Mouse (Mus musculus) Muller cell, postnatal 12 days (primary cell): ENCODE data around the gene Slc8a3.
A peak's percentile ranks its signal among the peaks of the same experiment; 100 is the strongest.

Source experiments
- DNase-seq: peaks from one replicate; pipeline ENCODE4 v3.0.0-alpha.2; 2015; ENCODE audit errors: inconsistent ontology term

Gene Slc8a3

DNA sequence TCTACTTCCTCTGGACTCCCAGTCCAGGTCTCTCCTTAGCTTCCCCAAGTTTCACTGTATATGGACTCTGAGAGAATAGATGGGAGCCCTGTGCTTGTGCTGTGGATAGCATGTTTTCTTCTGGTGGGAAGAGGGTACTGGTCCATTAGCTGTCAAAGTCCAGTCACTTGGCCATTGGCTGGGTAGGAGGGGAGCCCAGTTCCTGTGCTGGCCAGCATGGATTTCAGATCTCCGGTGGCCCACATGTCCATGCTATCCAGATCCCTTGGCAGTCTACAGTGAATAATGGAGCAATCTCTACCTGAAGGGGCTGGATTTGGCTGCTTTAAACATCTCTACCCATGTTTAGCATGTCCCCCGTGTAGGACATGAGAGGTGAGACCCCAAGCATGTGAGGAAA lies 148.0 kb downstream of the Slc8a3 start:
- no peak for DNase-seq

DNA sequence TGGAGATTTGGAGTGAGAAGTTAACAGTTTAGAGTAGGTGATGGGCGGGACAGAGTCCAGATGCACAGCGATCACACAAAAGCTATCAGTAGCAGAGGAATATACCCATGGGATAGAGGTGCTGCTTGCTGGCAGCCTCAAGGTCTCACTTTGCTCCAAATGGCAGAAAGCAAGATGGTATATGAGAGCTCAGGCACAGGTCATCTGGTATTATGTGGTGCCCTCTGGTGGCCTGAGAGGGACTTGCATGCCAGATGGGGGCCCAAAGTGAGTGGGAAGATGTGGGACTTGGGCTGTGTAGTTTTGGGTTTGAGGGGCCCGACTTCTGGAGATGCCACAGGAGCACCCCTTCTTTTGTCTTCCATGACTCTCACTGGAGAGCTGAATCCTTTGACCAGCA lies 150.9 kb downstream of the Slc8a3 start:
- DNase-seq, result peak; percentile 55

- no peak for DNase-seq
Observed at GRCm38 (mm10) chr12:81175252-81175651, 157.7 kb downstream of the Slc8a3 start.

DNA sequence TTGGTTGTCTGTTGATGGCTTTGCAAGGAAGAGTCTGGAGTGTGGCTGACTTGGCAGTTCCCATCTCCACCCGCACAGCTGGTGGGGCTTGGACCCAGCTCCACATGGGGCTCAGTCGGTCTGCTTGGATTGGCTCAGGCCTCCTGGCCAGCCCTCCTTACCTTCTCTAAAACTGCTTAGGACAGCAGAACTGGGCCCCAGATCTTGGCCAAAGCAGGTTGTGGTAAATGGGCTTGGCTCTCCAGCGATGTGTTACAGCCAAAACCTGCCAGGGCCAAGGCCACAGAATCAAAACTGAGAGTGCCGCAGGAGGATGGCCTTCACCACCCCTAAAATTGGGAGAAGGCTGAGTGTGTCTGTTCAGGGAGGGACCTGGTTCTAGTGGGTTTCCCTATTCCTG lies 159.1 kb downstream of the Slc8a3 start:
- DNase-seq, result no peak

GRCm38 (mm10) chr12:81173011-81173410 lies 160.0 kb downstream of the Slc8a3 start:
- DNase-seq, result no peak

DNA sequence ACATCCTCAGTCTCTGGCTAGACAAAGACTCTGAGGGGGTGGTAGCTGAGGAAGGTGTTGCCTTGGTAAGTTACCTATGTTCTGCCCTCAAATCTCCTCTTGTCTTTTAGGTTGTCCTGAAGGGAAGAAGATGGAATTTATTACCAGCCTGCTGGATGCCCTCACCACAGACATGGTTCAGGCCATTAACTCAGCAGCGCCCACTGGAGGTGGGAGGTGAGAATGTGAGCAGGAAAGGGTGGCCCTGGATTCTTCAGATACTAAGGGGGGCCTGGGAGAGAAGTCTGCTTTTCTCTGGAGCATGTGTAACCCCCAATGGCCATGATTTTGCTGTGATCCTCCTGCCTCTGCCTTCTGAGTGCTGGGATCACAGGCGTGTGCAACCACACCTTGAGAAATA lies 162.9 kb downstream of the Slc8a3 start:
- DNase-seq, result no peak

DNA sequence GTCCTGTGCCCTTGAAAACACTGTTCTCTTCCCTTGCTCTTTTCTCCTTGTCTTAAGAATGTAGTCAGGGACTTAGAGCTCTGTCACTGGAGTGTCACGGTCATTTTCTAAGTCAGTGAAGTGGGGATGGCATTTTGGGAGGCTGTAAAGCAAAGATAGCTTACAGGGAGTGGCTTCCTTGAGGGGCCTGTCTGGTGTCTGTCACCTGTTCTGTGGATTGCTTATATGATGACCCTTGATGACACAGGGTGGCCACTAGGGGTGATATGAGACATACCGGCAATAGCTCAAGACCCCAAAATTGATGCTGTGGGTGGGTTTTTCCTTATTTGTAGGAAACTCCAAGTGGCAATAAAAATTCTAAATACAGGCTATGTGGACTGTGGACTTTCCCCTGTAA lies 164.5 kb downstream of the Slc8a3 start:
- no peak for DNase-seq

DNA sequence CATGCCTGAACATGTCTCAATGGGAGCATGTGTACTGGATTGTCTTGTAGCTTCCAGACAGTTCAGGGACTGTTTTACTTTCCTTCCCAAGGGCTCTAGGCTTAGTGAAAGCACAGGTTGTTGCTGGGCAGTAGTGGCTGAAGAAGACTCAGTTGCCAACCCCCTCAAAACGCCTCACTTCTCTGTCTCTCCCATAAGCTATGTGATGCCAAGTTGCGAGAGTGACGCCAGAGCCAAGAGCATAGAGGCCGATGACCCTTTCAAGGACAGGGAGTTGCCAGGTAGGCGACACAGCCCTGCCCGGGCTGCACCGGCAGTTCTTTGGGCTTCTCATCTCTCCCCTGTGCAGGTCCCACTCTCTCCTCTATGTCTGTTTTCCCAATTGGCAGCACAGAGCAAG lies 164.9 kb downstream of the Slc8a3 start:
- no peak for DNase-seq

DNA sequence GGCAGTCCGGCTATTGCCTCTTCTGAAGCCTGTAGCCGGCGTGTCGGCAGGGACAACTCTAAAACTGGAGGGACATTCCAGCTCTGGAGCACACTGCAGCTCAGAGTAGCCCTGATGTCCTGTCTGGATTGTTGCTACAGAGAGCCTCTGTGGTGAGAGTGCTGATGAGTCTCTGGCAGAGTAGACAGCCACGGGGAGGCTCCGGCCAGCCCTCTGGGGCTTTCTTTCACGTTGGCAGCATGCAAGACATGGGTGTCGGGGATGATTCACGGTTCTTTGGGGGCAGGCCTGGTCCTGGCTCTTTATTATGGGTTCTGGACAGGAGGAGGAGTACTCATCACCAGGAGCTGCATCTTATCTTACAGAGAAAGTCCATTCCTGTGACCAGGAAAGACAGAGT lies 165.8 kb downstream of the Slc8a3 start:
- DNase-seq, result peak; percentile 66

DNA sequence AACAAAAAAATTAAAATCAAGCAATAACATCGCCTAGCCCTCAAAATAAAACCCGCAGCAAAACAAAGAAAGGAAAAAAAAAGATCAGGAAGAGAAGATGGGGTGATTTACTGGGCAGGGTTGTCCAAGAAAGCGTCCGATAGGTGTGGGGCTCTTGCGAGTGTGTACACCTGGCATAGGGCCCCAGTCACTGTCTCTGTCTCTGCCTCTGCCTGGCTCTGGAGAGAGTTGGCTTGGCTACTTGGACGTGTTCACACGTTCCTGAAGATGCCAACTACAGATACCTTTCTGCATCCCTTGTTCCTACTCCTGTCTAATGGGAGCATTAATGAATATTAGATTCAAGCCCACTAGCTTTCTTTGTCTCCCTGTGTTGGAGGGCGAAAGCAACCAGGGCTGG lies 166.4 kb downstream of the Slc8a3 start:
- no peak for DNase-seq

- DNase-seq, result no peak
Observed at GRCm38 (mm10) chr12:81166092-81166491, 166.9 kb downstream of the Slc8a3 start.

- no peak for DNase-seq
Observed at GRCm38 (mm10) chr12:81163566-81163965, 169.4 kb downstream of the Slc8a3 start.

DNA sequence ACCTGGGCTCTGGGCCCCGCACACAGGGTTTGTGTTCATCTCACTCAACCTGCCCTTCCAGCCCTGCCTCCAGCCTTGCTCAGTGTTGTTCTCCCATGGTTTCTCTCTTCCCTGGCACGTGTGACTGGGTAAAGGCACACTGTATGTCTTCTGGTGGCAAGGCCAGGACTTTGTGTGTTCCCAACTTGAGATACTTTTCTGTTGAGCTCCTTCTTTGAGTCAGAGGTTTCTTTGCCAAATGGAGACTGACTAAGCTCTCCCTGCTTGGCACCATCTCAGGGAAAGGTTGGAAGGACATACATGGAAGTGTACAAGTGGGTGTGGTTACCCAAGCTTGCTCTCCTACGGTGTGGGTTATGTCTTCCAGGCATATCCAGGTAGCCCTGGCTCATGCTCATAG lies 169.8 kb downstream of the Slc8a3 start:
- no peak for DNase-seq

GRCm38 (mm10) chr12:81161282-81161681 lies 171.7 kb downstream of the Slc8a3 start:
- DNase-seq, result no peak

DNA sequence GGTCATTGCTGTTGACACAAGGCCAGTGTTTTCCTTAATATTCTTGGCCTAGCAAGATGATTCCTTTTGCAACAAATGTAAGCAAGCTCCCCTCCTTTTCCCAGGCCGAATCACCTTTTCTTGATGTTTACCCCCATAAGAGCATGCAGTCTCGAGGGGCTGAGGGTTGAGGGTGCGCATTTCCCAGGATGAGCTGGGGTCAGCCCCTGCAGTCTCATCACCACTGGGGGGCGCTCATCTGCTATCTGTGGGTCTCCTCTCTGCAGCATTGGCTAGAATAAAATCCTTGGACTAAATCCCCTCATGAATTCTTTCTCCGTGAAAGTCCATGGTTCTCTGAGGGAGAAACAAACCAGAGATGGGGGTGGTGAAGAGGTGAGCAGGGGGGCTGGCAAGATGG lies 172.1 kb downstream of the Slc8a3 start:
- no peak for DNase-seq

GRCm38 (mm10) chr12:81160425-81160824 lies 172.6 kb downstream of the Slc8a3 start:
- DNase-seq, result no peak

GRCm38 (mm10) chr12:81159947-81160346 lies 173.0 kb downstream of the Slc8a3 start:
- DNase-seq, result no peak

DNA sequence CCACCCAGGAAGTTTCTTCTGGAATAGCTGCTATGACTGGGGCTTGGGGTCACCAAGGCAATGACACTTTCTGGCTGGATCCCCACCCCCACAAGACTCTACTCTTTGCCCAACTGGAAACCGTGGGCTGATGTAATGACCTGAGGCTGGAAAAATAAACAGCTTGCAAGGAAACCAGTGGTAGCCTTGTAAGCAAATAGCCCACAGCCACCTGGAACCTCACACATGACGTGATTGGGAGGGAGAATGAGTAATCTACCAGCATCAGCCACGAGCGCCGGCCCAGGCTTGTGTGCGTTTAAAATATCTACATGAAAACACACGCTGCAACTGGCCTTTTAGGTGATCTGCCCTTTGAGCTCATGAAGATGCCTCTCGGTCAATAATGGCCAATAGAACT lies 176.1 kb downstream of the Slc8a3 start:
- DNase-seq, result no peak

GRCm38 (mm10) chr12:81155675-81156074 lies 177.3 kb downstream of the Slc8a3 start:
- DNase-seq, result no peak

DNA sequence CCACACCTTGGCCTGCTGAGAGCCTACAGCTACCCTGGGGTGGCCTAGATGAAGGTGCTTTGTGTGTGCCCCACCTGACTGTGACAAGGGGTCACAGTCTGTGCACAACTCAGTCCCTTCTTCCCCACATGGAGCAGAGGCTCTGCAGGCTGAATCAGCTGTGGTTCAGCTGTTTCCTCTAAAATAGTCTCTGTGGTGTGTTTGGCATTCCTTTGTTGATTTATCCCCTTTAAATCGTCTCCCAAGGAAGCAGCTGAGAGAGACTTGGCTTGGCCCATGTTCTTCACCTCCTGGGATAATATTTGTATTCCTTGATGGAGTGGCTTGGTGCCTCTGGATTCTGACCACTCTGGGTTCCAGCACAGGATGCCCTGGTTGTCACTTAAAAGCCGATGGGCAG lies 180.9 kb downstream of the Slc8a3 start:
- DNase-seq, result no peak

DNA sequence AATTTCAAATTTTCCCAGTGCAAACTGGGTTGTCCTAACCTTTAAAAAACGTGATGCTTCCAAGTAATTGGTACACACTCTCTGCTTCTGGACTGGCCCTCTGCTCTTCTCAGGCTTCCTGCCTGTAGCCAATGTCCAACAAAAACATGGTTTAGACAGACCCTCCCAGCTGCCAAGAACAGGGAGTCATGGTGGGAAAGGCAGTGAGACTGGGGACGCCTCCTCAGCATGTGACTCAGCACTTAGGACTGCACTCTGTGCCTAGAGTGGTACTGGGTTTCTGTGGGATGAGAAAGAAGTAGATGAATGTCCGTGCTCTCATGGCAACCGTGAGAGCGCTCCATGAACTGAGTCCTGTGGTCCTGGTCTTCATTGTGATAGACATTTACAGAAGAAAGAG lies 182.1 kb downstream of the Slc8a3 start:
- peak; percentile 33 for DNase-seq

DNA sequence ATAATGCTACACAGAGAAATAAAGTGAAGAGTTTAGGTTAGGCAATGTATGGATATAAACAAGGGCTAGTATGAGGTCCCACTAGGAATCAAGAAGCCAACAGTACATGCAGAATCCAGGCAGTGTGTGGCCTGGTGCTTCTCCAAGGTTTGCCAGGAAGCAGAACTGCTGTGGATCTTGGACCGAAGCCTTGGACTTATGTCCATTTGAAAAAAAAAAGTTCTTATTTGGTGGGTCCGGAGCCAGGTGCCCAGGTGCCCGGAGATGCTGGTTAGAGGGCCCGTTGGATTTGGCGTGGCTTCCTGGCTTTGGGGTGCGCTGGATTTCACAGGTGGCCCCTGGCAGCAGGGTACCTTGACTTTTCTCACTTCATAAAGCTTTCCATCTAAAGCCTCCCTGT lies 185.0 kb downstream of the Slc8a3 start:
- no peak for DNase-seq
